Mouse (Mus musculus) brain, embryonic 14.5 days (tissue): Measurements from ENCODE around the gene Ppat. TPM values are rescaled to one million over a fixed set of nuclear protein-coding genes. Genes with fewer than 3 reads are reported as not detected.

Experiments
- DNase-seq: peaks from one replicate; pipeline ENCODE4 v3.0.0-alpha.2; 2011; ENCODE audit warnings: low read depth
- CTCF ChIP-seq: fragments of 200-500 bp; IDR thresholded peaks from 2 replicates; pipeline ENCODE4 v1.5.1; 2012; ENCODE audit warnings: inconsistent platforms, mild to moderate bottlenecking, moderate library complexity, borderline replicate concordance; ENCODE audit not compliant: insufficient read depth, insufficient read length; ENCODE audit errors: extremely low read depth
- POLR2A ChIP-seq: fragments of 200-500 bp; IDR thresholded peaks from 2 replicates; pipeline ENCODE4 v1.6.1; 2012; ENCODE audit warnings: mild to moderate bottlenecking, inconsistent platforms, borderline replicate concordance; ENCODE audit not compliant: poor library complexity, insufficient read depth, insufficient read length, severe bottlenecking; ENCODE audit errors: extremely low read depth
- polyA plus RNA-seq: library from polyadenylated mRNA; depleted of rRNA; stranded (reverse); fragments of >200 nt; gene quantifications from 2 replicates; pipeline ENCODE4 v1.2.3, GENCODE M21; 2012; rRNA removed

Gene Ppat
- polyA plus RNA-seq, 1 experiment: 9.3 TPM

- no peak for DNase-seq
- no peak for TF ChIP-seq CTCF
- TF ChIP-seq POLR2A: no peak
Observed at GRCm38 (mm10) chr5:76904713-76905404, 46.5 kb downstream of the Ppat start.

GRCm38 (mm10) chr5:76902131-76902530 lies 49.2 kb downstream of the Ppat start:
- TF ChIP-seq CTCF: no peak
- TF ChIP-seq POLR2A: no peak
- DNase-seq: no peak

GRCm38 (mm10) chr5:76893084-76893483 lies 58.3 kb downstream of the Ppat start:
- TF ChIP-seq CTCF: no peak
- no peak for TF ChIP-seq POLR2A
- no peak for DNase-seq

GRCm38 (mm10) chr5:76892608-76893007 lies 58.8 kb downstream of the Ppat start:
- TF ChIP-seq CTCF (no peak), POLR2A (no peak)

GRCm38 (mm10) chr5:76887011-76887410 lies 64.4 kb downstream of the Ppat start:
- no peak for DNase-seq
- no peak for TF ChIP-seq POLR2A
- no peak for TF ChIP-seq CTCF

More at GRCm38 (mm10) chr5:76892608-76893007, 58.8 kb downstream of the Ppat start:
- no peak for DNase-seq

- DNase-seq: no peak
- TF ChIP-seq POLR2A: no peak
- no peak for TF ChIP-seq CTCF
Observed at GRCm38 (mm10) chr5:76884107-76884506, 67.3 kb downstream of the Ppat start.

GRCm38 (mm10) chr5:76876106-76876758 lies 75.1 kb downstream of the Ppat start:
- TF ChIP-seq CTCF (no peak), POLR2A (no peak)
- no peak for DNase-seq

GRCm38 (mm10) chr5:76869553-76869952 lies 81.8 kb downstream of the Ppat start:
- DNase-seq: no peak
- TF ChIP-seq POLR2A (no peak), CTCF (no peak)

GRCm38 (mm10) chr5:76868693-76869286 lies 82.6 kb downstream of the Ppat start:
- DNase-seq: peak; percentile 59
- TF ChIP-seq POLR2A (no peak), CTCF (no peak)

- TF ChIP-seq POLR2A (no peak), CTCF (no peak)
- no peak for DNase-seq
Observed at GRCm38 (mm10) chr5:76866819-76867218, 84.6 kb downstream of the Ppat start.

Other genes starting within 250 kb of the Ppat start
- 27.9 and 29.5 TPM in 2 replicates for gene Aasdh, start 46.1 kb downstream of the Ppat start, polyA plus RNA-seq
- 94.4 and 103 TPM in 2 replicates for gene Paics, start 271 bp downstream of the Ppat start, polyA plus RNA-seq
- gene Srp72, start 23.1 kb upstream of the Ppat start, polyA plus RNA-seq: 69.3 and 77.8 TPM in 2 replicates
- gene Arl9, start 52.5 kb upstream of the Ppat start, polyA plus RNA-seq: 0.48 and 1.1 TPM in 2 replicates
- gene Thegl, start 64.4 kb upstream of the Ppat start, polyA plus RNA-seq: 0.21 and 0.32 TPM in 2 replicates
- gene Hopx, start 163.5 kb upstream of the Ppat start, polyA plus RNA-seq: 22.5 and 28.1 TPM in 2 replicates